Mouse (Mus musculus) lung, embryonic 15.5 days (tissue): Measurements from ENCODE around the gene Rnf215. TPM values are rescaled to one million over a fixed set of nuclear protein-coding genes. Genes with fewer than 3 reads are reported as not detected.

Experiments used
- ATAC-seq: fragments of 200-750 bp; cut with Nextera tagmentation; 2 replicates; pipeline ENCODE4 v1.8.0; 2017; ENCODE audit warnings: moderate number of reproducible peaks, borderline replicate concordance; ENCODE audit not compliant: low FRiP score, low TSS enrichment; ENCODE audit errors: extremely low read depth
- H3K27ac ChIP-seq: fragments of 300-500 bp; sonication (generic); 2 replicates; pipeline ENCODE4 v1.5.1; 2015; ENCODE audit warnings: moderate library complexity, mild to moderate bottlenecking, inconsistent platforms
- H3K27me3 ChIP-seq: fragments of 300-500 bp; sonication (generic); 2 replicates; pipeline ENCODE4 v1.6.1; 2015; ENCODE audit warnings: inconsistent platforms
- H3K36me3 ChIP-seq: fragments of 300-500 bp; sonication (generic); 2 replicates; pipeline ENCODE4 v1.6.1; 2015; ENCODE audit warnings: inconsistent platforms
- H3K4me1 ChIP-seq: fragments of 300-500 bp; sonication (generic); 2 replicates; pipeline ENCODE4 v1.6.1; 2015; ENCODE audit warnings: inconsistent platforms
- H3K4me2 ChIP-seq: fragments of 300-500 bp; sonication (generic); 2 replicates; pipeline ENCODE4 v1.6.1; 2015; ENCODE audit warnings: inconsistent platforms, mild to moderate bottlenecking, moderate library complexity
- H3K4me3 ChIP-seq: fragments of 300-500 bp; sonication (generic); 2 replicates; pipeline ENCODE4 v1.5.1; 2015; ENCODE audit warnings: mild to moderate bottlenecking, inconsistent platforms
- H3K9ac ChIP-seq: fragments of 300-500 bp; sonication (generic); 2 replicates; pipeline ENCODE4 v1.6.1; 2015; ENCODE audit warnings: inconsistent platforms
- H3K9me3 ChIP-seq: fragments of 300-500 bp; sonication (generic); 2 replicates; pipeline ENCODE4 v1.6.1; 2016; ENCODE audit warnings: inconsistent platforms
- WGBS: fragments of 180-500 bp; shearing (Covaris S2); methylation state at CpG from one replicate; pipeline ENCODE4 v1.1.7; 2015; 5-methylcytosine and 5-hydroxymethylcytosine counted together
- polyA plus RNA-seq: library from polyadenylated mRNA; unstranded; fragments of >200 nt; fragmentation: Nextera tagmentation; extraction: Ambion mirVana; gene quantifications from 2 replicates; pipeline ENCODE4 v1.2.1, GENCODE M21; 2015

Gene Rnf215
- polyA plus RNA-seq, 1 experiment from 2014 or later: 34.2 TPM

- Histone ChIP-seq H3K27ac (no peak overlapping the region), H3K4me2 (no peak overlapping the region), H3K27me3 (no peaks in the 10 kb centered on the region), H3K4me1 (peaks cover 9% of the 10 kb centered on the region), H3K4me3 (no peak overlapping the region), H3K36me3 (0 out of 2 replicates have a peak, but pooled peaks cover 4% of the 10 kb centered on the region), H3K9me3 (no peaks in the 10 kb centered on the region), H3K9ac (no peak overlapping the region)
- 43% methylated on average over 3 of the region's 3 CpGs for WGBS
- no peak for ATAC-seq
Measured at GRCm38 (mm10) chr11:4133450-4133849, 1.6 kb upstream of the Rnf215 start.

- ATAC-seq: no peak
Measured at GRCm38 (mm10) chr11:4134400-4134799, 602 bp upstream of the Rnf215 start.

GRCm38 (mm10) chr11:4138964-4139363 is 4.0 kb downstream of the Rnf215 start:
- Histone ChIP-seq H3K4me2 (no peak overlapping the region), H3K4me1 (peaks cover 15% of the 10 kb centered on the region), H3K27ac (no peak overlapping the region), H3K36me3 (peaks cover 54% of the 10 kb centered on the region), H3K27me3 (no peaks in the 10 kb centered on the region), H3K9me3 (no peaks in the 10 kb centered on the region), H3K4me3 (no peak overlapping the region), H3K9ac (no peak overlapping the region)
- WGBS: 68% methylated on average over 2 of the region's 2 CpGs
- ATAC-seq: no peak

More at GRCm38 (mm10) chr11:4134400-4134799, 602 bp upstream of the Rnf215 start:
- H3K4me3 ChIP-seq: no peak overlapping the region
- no peaks in the 10 kb centered on the region for H3K27me3 ChIP-seq
- no peak overlapping the region for H3K27ac ChIP-seq
- no peaks in the 10 kb centered on the region for H3K9me3 ChIP-seq
- peaks cover 9% of the 10 kb centered on the region for H3K4me1 ChIP-seq
- peaks cover 11% of the 10 kb centered on the region for H3K36me3 ChIP-seq
- WGBS: 47% methylated on average over 6 of the region's 6 CpGs
- H3K4me2 ChIP-seq: no peak overlapping the region
- no peak overlapping the region for H3K9ac ChIP-seq

- Histone ChIP-seq H3K4me1 (peaks cover 6% of the 10 kb centered on the region; the same call in 1 of the 2 replicates), H3K27ac (peak overlapping the region; percentile 63), H3K4me3 (no peak overlapping the region), H3K4me2 (no peak overlapping the region), H3K9ac (no peak overlapping the region), H3K9me3 (no peaks in the 10 kb centered on the region), H3K36me3 (peaks cover 58% of the 10 kb centered on the region), H3K27me3 (no peaks in the 10 kb centered on the region)
- no peak for ATAC-seq
Measured at GRCm38 (mm10) chr11:4141505-4141904, 6.5 kb downstream of the Rnf215 start.

- WGBS: 85% methylated on average over 4 of the region's 4 CpGs
- Histone ChIP-seq H3K27me3 (no peaks in the 10 kb centered on the region), H3K36me3 (peaks cover 58% of the 10 kb centered on the region), H3K9me3 (no peaks in the 10 kb centered on the region), H3K4me1 (0 out of 2 replicates have a peak, but pooled peaks cover 6% of the 10 kb centered on the region), H3K4me2 (no peak overlapping the region), H3K27ac (peak overlapping the region; percentile 63), H3K9ac (no peak overlapping the region), H3K4me3 (no peak overlapping the region)
- ATAC-seq: no peak
Measured at GRCm38 (mm10) chr11:4142352-4142751, 7.3 kb downstream of the Rnf215 start.

- Histone ChIP-seq H3K27me3 (no peaks in the 10 kb centered on the region), H3K4me1 (0 out of 2 replicates have a peak, but pooled peaks cover 6% of the 10 kb centered on the region), H3K27ac (no peak overlapping the region), H3K9me3 (no peaks in the 10 kb centered on the region), H3K4me3 (no peak overlapping the region), H3K36me3 (peaks cover 57% of the 10 kb centered on the region), H3K4me2 (no peak overlapping the region), H3K9ac (no peak overlapping the region)
- 86% methylated on average over 21 of the region's 21 CpGs for WGBS
- no peak for ATAC-seq
Measured at GRCm38 (mm10) chr11:4143281-4144062, 8.5 kb downstream of the Rnf215 start.

- WGBS: 75% methylated on average over 6 of the region's 6 CpGs
- no peaks in the 10 kb centered on the region for H3K27me3 ChIP-seq
- peaks cover 33% of the 10 kb centered on the region for H3K36me3 ChIP-seq
- no peak overlapping the region; the same call in 1 of the 2 replicates for H3K27ac ChIP-seq
- no peak overlapping the region for H3K4me2 ChIP-seq
- 0 out of 2 replicates have a peak, but pooled peaks cover 6% of the 10 kb centered on the region for H3K4me1 ChIP-seq
- no peak overlapping the region for H3K4me3 ChIP-seq
- H3K9ac ChIP-seq: no peak overlapping the region
- no peak for ATAC-seq
- no peaks in the 10 kb centered on the region for H3K9me3 ChIP-seq
Measured at GRCm38 (mm10) chr11:4146381-4146780, 11.4 kb downstream of the Rnf215 start.

GRCm38 (mm10) chr11:4147098-4147497 is 12.1 kb downstream of the Rnf215 start:
- 0 out of 2 replicates have a peak, but pooled peaks cover 4% of the 10 kb centered on the region for H3K4me1 ChIP-seq
- H3K36me3 ChIP-seq: peaks cover 26% of the 10 kb centered on the region
- no peak overlapping the region for H3K27ac ChIP-seq
- H3K9ac ChIP-seq: no peak overlapping the region
- ATAC-seq: no peak
- H3K9me3 ChIP-seq: no peaks in the 10 kb centered on the region
- WGBS: 82% methylated on average over 10 of the region's 10 CpGs
- H3K4me2 ChIP-seq: no peak overlapping the region
- H3K4me3 ChIP-seq: no peak overlapping the region
- no peaks in the 10 kb centered on the region for H3K27me3 ChIP-seq

- H3K9ac ChIP-seq: no peak overlapping the region
- H3K4me2 ChIP-seq: no peak overlapping the region
- H3K4me1 ChIP-seq: no peaks in the 10 kb centered on the region
- H3K4me3 ChIP-seq: no peak overlapping the region
- peaks cover 16% of the 10 kb centered on the region; the same call in 1 of the 2 replicates for H3K36me3 ChIP-seq
- H3K27me3 ChIP-seq: no peaks in the 10 kb centered on the region
- H3K27ac ChIP-seq: no peak overlapping the region
- H3K9me3 ChIP-seq: no peaks in the 10 kb centered on the region
- no peak for ATAC-seq
- WGBS: 86% methylated on average over 5 of the region's 5 CpGs
Measured at GRCm38 (mm10) chr11:4148120-4148519, 13.1 kb downstream of the Rnf215 start.

- ATAC-seq: no peak
- WGBS: 80% methylated on average over 9 of the region's 9 CpGs
- Histone ChIP-seq H3K4me1 (no peaks in the 10 kb centered on the region), H3K27me3 (no peaks in the 10 kb centered on the region), H3K27ac (no peak overlapping the region), H3K9me3 (no peaks in the 10 kb centered on the region), H3K36me3 (peaks cover 10% of the 10 kb centered on the region; the same call in 1 of the 2 replicates), H3K4me2 (no peak overlapping the region), H3K4me3 (no peak overlapping the region), H3K9ac (no peak overlapping the region)
Measured at GRCm38 (mm10) chr11:4148536-4149156, 13.6 kb downstream of the Rnf215 start.

- no peak for ATAC-seq
- Histone ChIP-seq H3K9ac (no peak overlapping the region), H3K4me2 (no peak overlapping the region), H3K4me1 (no peaks in the 10 kb centered on the region), H3K4me3 (no peak overlapping the region), H3K27ac (no peak overlapping the region), H3K9me3 (no peaks in the 10 kb centered on the region), H3K36me3 (peaks cover 3% of the 10 kb centered on the region; the same call in 1 of the 2 replicates), H3K27me3 (no peaks in the 10 kb centered on the region)
- 98% methylated on average over 6 of the region's 6 CpGs for WGBS
Measured at GRCm38 (mm10) chr11:4149886-4150285, 14.9 kb downstream of the Rnf215 start.

- no peak for ATAC-seq
- H3K4me1 ChIP-seq: 0 out of 2 replicates have a peak, but pooled peaks cover under 1% of the 10 kb centered on the region
- H3K4me2 ChIP-seq: no peak overlapping the region
- no peaks in the 10 kb centered on the region for H3K9me3 ChIP-seq
- no peak overlapping the region for H3K27ac ChIP-seq
- H3K9ac ChIP-seq: no peak overlapping the region
- no peaks in the 10 kb centered on the region for H3K27me3 ChIP-seq
- 88% methylated on average over 7 of the region's 7 CpGs for WGBS
- no peak overlapping the region for H3K4me3 ChIP-seq
- H3K36me3 ChIP-seq: no peaks in the 10 kb centered on the region
Measured at GRCm38 (mm10) chr11:4153694-4154093, 18.7 kb downstream of the Rnf215 start.
